Mouse (Mus musculus) effector memory CD4-positive, alpha-beta T cell, adult 7 months (primary cell): ENCODE measurements around the gene Vnn3. TPM values are rescaled to one million over a fixed set of nuclear protein-coding genes. Genes with fewer than 3 reads are reported as not detected.

Experiments
- polyA plus RNA-seq: library from polyadenylated mRNA; unstranded; fragments of 100-300 nt; shearing (Covaris generic); gene quantifications from one replicate; pipeline ENCODE4 v1.2.1, GENCODE M21; 2017

Gene Vnn3
- polyA plus RNA-seq, result 0.28 TPM

GRCm38 (mm10) chr10:23851228-23851912 lies at the start of gene Vnn3:
TSS of gene Vnn3 (plus strand) at chr10:23851462.

GRCm38 (mm10) chr10:23894601-23895349 lies 43.5 kb downstream of the Vnn3 start, which contains the start of gene Vnn1:
TSS of gene Vnn1 (plus strand) at chr10:23894688.

Other genes with a start within 250 kb of the Vnn3 start
- 50.4 TPM for gene Rps12, start 64.2 kb upstream of the Vnn3 start, polyA plus RNA-seq
- gene Slc18b1, start 54.5 kb upstream of the Vnn3 start, polyA plus RNA-seq, result not detected
- not detected for gene Vnn1, start 43.2 kb downstream of the Vnn3 start, polyA plus RNA-seq
- gene Taar1, start 68.9 kb downstream of the Vnn3 start, polyA plus RNA-seq, result not detected
- not detected for gene Taar2, start 87.1 kb downstream of the Vnn3 start, polyA plus RNA-seq
- not detected for gene Taar3, start 98.1 kb downstream of the Vnn3 start, polyA plus RNA-seq
- gene Taar4, start 109.0 kb downstream of the Vnn3 start, polyA plus RNA-seq, result not detected
- not detected for gene Taar5, start 119.2 kb downstream of the Vnn3 start, polyA plus RNA-seq
- not detected for gene Taar6, start 134.2 kb downstream of the Vnn3 start, polyA plus RNA-seq
- not detected for gene Taar7a, start 142.0 kb downstream of the Vnn3 start, polyA plus RNA-seq
- not detected for gene Taar7b, start 148.5 kb downstream of the Vnn3 start, polyA plus RNA-seq
- not detected for gene Taar7d, start 175.8 kb downstream of the Vnn3 start, polyA plus RNA-seq
- not detected for gene Taar7e, start 186.2 kb downstream of the Vnn3 start, polyA plus RNA-seq
- gene Taar7f, start 198.0 kb downstream of the Vnn3 start, polyA plus RNA-seq, result not detected
- gene Taar8a, start 225.0 kb downstream of the Vnn3 start, polyA plus RNA-seq, result 0.38 TPM
- not detected for gene Taar8b, start 240.8 kb downstream of the Vnn3 start, polyA plus RNA-seq